Mouse (Mus musculus) B cell, adult 62 days (primary cell): Measurements from ENCODE around the gene Wls. TPM values are rescaled to one million over a fixed set of nuclear protein-coding genes. Genes with fewer than 3 reads are reported as not detected.

Experiments
- total RNA-seq: library from RNA; stranded (reverse); gene quantifications from 4 replicates; pipeline ENCODE4 v1.2.4, GENCODE M21; 2023

Wls gene
- 3.3 to 4.9 TPM (median 3.6 TPM) in 4 replicates for total RNA-seq

GRCm38 (mm10) chr3:159839481-159839880, at the start of gene Wls:
TSS of gene Wls (plus strand) at chr3:159839672.

Other genes starting within 250 kb of the Wls start
- gene Rpe65, start 240.5 kb upstream of the Wls start, total RNA-seq = not detected in 4 replicates